Mouse (Mus musculus): ENCODE data around the gene Tmem184b.
A peak's percentile ranks its signal among the peaks of the same experiment; 100 is the strongest.

Tmem184b gene

GRCm38 (mm10) chr15:79399231-79400052 lies 3.9 kb downstream of the Tmem184b start:
- DNase-seq (ENCODE audit: low read depth, low spot score), result no peak

- no peak for DNase-seq (ENCODE audit: low read depth, low spot score)
Measured at GRCm38 (mm10) chr15:79396736-79397135, 6.6 kb downstream of the Tmem184b start.

GRCm38 (mm10) chr15:79395281-79395680 lies 8.1 kb downstream of the Tmem184b start:
- DNase-seq (ENCODE audit: low read depth, low spot score), result no peak

GRCm38 (mm10) chr15:79394842-79395241 lies 8.5 kb downstream of the Tmem184b start:
- peak; percentile 78 for DNase-seq (ENCODE audit: low read depth, low spot score)

GRCm38 (mm10) chr15:79393101-79393500 lies 10.3 kb downstream of the Tmem184b start:
- no peak for DNase-seq (ENCODE audit: low read depth, low spot score)

GRCm38 (mm10) chr15:79392527-79392926 lies 10.8 kb downstream of the Tmem184b start:
- DNase-seq (ENCODE audit: low read depth, low spot score), result no peak

GRCm38 (mm10) chr15:79391447-79392093 lies 11.8 kb downstream of the Tmem184b start:
- no peak for DNase-seq (ENCODE audit: low read depth, low spot score)

GRCm38 (mm10) chr15:79390434-79390833 lies 12.9 kb downstream of the Tmem184b start:
- DNase-seq (ENCODE audit: low read depth, low spot score), result no peak

- no peak for DNase-seq (ENCODE audit: low read depth, low spot score)
Measured at GRCm38 (mm10) chr15:79388171-79388570, 15.2 kb downstream of the Tmem184b start.

- no peak for DNase-seq (ENCODE audit: low read depth, low spot score)
Measured at GRCm38 (mm10) chr15:79387611-79388010, 15.8 kb downstream of the Tmem184b start.

- no peak for DNase-seq (ENCODE audit: low read depth, low spot score)
Measured at GRCm38 (mm10) chr15:79387081-79387480, 16.3 kb downstream of the Tmem184b start.

GRCm38 (mm10) chr15:79381644-79382043 lies 21.7 kb downstream of the Tmem184b start:
- no peak for DNase-seq (ENCODE audit: low read depth, low spot score)

- DNase-seq (ENCODE audit: low read depth, low spot score), result peak; percentile 94
Measured at GRCm38 (mm10) chr15:79380468-79381444, 22.6 kb downstream of the Tmem184b start.

- no peak for DNase-seq (ENCODE audit: low read depth, low spot score)
Measured at GRCm38 (mm10) chr15:79379658-79380057, 23.7 kb downstream of the Tmem184b start.

- no peak for DNase-seq (ENCODE audit: low read depth, low spot score)
Measured at GRCm38 (mm10) chr15:79378608-79379007, 24.8 kb downstream of the Tmem184b start.

GRCm38 (mm10) chr15:79377681-79378080 lies 25.7 kb downstream of the Tmem184b start:
- peak; percentile 92 for DNase-seq (ENCODE audit: low read depth, low spot score)

- DNase-seq (ENCODE audit: low read depth, low spot score), result no peak
Measured at GRCm38 (mm10) chr15:79374760-79375159, 28.6 kb downstream of the Tmem184b start.

- no peak for DNase-seq (ENCODE audit: low read depth, low spot score)
Measured at GRCm38 (mm10) chr15:79370281-79370843, 33.0 kb downstream of the Tmem184b start.

- DNase-seq (ENCODE audit: low read depth, low spot score), result no peak
Measured at GRCm38 (mm10) chr15:79369452-79370280, 33.7 kb downstream of the Tmem184b start.

GRCm38 (mm10) chr15:79368861-79369440 lies 34.4 kb downstream of the Tmem184b start:
- no peak for DNase-seq (ENCODE audit: low read depth, low spot score)
